Mouse (Mus musculus): ENCODE data around the gene Zbtb38.
A peak's percentile ranks its signal among the peaks of the same experiment; 100 is the strongest.

Zbtb38 gene

GRCm38 (mm10) chr9:96731039-96731895 is 21.4 kb downstream of the Zbtb38 start:
- DNase-seq: no peak

GRCm38 (mm10) chr9:96730311-96730625 is 22.4 kb downstream of the Zbtb38 start:
- no peak for DNase-seq

- no peak for DNase-seq
Measured at GRCm38 (mm10) chr9:96729537-96730310, 22.9 kb downstream of the Zbtb38 start.

- no peak for DNase-seq
Measured at GRCm38 (mm10) chr9:96728338-96729162, 24.1 kb downstream of the Zbtb38 start.

DNA sequence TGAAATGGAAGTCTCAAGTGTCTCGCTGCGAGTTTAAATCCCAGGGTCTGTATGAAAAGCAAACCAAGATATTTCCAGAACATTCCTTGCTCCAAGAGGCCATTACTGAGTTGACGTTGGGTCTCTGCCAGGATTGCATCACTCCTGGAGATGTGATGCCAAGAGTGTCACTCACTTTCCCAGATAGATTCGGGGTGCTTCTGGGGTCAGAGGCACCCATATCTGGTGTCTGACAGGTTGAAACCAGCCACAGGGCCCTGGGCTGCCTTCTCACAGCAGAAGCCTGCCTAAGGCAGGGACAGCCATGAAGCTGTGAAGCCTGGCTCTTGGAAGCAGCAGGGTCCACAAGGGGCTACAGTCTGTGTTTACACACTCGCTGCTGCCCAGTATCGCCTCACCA is 24.9 kb downstream of the Zbtb38 start:
- peak in 1 of 2 experiments; percentile 55 for DNase-seq

GRCm38 (mm10) chr9:96726336-96727131 is 26.1 kb downstream of the Zbtb38 start:
- DNase-seq: peak; percentile 60 to 67

- peak; percentile 47 to 48 for DNase-seq
Measured at GRCm38 (mm10) chr9:96725582-96726320, 26.9 kb downstream of the Zbtb38 start.

DNA sequence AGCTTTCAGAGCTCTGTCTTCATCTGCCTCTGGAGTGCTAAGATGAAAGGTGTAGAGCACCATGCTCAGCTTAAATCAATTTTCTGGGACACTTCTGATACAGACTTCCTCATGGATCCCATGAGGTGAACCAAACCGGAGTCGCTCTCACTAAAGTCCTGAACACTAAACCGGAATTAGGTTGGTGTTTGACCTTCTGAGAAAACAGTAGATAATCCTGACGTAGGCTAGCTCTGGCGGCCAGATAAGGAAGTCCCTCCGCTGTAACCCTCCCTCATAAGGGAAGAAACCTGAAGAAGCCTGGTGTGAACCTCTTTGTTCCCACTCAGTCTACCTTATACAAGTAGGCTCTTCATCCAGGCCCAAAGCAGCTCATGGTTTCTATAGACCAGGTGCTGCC is 29.0 kb downstream of the Zbtb38 start:
- no peak for DNase-seq

DNA sequence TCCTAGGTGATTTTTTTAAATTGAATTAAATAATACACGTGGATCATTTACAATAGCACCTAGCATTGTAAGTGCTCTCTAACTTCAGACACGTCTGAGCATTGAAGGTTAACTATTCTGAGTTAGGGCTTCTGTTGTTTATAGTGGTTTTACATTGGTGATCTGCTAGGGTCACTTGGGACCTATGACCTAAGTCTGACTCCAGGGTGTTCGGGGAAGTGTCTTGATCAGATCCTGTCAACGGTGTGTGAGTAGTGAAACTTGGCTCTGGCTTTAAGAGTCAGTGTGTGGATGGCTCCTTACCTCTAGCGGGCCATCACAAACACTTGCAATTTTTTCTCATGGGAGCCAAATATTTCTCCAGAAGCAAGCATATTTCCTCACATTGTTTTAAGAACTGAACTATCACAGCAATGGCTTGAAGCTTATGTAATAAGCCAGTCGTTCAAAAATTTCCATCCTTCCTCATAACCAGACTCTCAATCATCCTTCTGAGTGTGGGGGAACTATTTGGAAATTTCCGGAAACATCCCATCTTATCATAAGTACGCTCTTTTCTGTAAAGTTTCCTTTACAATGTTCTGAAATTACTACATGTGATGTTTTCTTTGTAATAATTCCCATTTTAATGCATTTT is 31.4 kb downstream of the Zbtb38 start:
- no peak for DNase-seq

DNA sequence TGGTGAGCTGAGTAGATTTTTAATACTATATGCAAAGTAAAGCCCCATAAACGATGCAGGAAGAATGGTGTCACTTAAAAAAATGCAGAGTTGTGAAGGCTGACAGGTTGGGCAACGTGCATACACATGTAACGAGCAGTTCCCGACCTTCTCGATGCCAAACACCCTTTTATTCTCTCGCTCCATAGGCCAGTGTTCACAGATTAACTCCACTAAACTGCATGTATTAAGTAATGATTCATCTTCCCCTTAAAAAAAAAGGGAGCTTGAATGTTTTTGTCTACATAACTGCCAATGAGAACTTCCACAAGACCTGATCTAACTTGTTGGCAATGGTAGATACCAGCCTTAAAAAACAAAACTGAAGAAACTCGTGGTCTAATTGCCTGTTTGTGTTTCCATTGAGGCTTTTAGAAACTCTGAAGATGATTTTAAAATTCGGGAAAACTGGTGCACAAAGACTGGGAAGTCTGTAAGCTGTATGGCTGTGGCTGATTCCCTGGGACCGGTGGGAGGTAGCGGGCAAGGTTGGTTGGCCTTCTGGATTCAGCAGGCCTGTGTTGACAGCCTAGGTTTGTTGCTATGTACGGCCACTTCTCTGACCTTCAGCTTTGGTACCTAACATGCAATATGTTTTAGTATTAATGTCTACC is 32.0 kb downstream of the Zbtb38 start:
- DNase-seq: no peak

GRCm38 (mm10) chr9:96719408-96720158 is 33.0 kb downstream of the Zbtb38 start:
- DNase-seq: peak; percentile 74 to 81

DNA sequence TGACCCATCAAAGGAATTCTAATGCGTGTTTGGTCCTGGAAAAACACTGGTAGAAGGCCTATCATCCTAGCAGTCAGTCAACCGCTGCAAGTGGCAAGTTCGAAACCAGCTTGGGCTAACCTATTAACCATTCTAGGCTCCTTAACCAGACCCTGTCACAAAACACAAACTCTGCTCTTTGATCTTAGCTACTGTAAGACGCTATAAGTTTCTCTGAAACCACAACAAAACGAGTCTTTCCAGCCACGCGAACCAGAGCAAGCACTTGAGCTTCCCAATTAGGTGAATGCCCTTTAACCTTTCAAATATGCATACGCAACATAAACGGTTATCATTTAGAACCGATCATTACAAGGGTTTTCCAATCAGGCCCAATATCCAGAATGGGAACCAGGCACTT is 33.7 kb downstream of the Zbtb38 start:
- DNase-seq: no peak

DNA sequence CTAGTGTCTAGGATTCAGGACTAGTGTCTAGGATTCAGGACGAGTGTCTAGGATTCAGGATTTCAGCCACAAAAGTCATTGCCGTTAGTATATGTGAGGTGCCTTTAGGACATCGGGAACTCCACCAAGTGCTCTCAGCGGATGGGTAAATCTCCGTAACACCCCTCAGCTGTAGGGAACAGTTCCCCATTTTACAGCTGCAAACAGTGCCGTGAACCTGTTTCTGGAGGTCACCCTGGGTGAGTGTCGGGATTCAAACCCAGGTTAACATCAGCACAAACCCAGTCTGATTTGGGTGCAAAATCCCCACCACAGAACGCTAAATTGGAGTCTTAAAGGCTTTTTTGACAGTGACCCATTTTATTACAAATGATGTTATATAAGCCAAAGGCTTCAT is 34.2 kb downstream of the Zbtb38 start:
- DNase-seq: no peak

DNA sequence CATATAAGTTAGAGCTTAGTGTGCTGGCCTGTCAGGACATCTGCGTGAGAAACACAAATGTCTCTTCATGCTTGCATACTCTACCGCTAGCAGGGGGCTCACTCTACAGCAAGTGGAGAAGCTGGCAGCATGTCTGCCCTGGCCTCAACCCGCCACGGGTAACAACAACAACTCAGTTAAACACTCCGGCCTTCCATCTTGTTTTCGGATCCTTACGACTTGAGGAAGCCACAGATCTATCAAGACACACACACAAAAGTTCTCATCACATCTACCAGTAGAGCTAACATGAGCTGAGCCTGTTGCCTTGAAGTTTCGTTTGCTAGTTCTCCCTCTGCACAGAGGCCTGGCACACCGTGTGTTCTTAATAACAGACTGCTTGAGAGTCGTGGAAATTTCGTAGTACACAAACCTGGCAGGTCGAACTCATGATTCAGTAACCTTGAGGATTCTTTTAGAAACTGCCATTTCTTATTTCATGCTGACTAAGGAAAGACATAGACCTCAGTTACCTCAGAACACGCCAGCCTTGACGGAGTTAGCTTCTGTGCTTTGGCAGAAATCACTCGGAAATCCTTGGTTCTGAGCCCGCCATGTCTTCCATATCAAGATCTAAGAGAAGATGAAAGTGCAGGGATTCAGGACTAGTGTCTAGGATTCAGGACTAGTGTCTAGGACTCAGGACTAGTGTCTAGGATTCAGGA is 34.8 kb downstream of the Zbtb38 start:
- no peak for DNase-seq

- DNase-seq: no peak
Measured at GRCm38 (mm10) chr9:96716735-96717444, 35.7 kb downstream of the Zbtb38 start.

DNA sequence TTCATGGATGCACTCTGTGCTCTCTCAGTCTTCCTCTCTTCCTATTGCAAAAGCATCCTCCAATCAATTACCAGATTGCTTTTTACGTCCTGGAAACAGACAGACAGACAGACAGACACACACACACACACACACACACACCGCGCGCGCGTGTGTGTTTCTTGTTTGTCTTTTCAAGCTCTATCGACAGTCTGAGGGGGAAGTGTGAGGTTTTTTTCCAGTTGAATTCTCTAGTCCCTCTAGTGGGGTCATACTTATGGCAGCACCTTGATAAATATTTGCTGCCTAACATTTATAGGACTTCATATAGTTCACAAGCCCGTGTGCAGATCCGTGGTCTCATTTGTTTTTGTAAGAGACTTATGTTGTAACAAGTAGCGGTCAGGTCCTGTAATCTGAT is 36.5 kb downstream of the Zbtb38 start:
- DNase-seq: no peak

DNA sequence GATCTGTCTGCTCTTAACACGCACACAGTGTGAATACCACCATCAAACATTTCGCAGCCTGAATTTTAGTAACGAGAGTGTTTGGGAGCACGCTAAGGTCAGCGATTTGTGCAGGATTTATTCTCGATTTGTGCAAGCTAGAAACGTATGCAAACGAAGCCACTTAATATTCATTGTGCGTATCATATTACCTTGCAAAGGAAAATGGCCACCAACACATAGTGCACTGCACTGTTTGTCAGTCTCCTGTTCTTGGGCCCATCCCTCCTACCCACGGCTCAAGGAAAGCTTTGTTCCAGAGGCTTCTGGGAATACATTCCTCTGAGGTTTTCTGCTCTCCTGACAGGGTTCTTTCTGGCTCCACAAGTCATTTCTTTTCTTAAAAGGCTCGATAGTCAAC is 37.5 kb downstream of the Zbtb38 start:
- DNase-seq: no peak
